Mouse (Mus musculus) midbrain, embryonic 16.5 days (tissue): Measurements from ENCODE around the gene Eef2. TPM values are rescaled to one million over a fixed set of nuclear protein-coding genes. Genes with fewer than 3 reads are reported as not detected.

Experiments used
- ATAC-seq: fragments of 200-750 bp; cut with Nextera tagmentation; 2 replicates; pipeline ENCODE4 v1.8.0; 2017; ENCODE audit warnings: moderate TSS enrichment
- H3K27ac ChIP-seq: fragments of 300-500 bp; sonication (generic); 2 replicates; pipeline ENCODE4 v1.5.1; 2014; ENCODE audit warnings: mild to moderate bottlenecking, low read length, mixed read lengths
- H3K27me3 ChIP-seq: fragments of 300-500 bp; sonication (generic); 2 replicates; pipeline ENCODE4 v1.6.1; 2014; ENCODE audit warnings: low read depth, low read length, mixed read lengths; ENCODE audit not compliant: control insufficient read depth, insufficient read depth
- H3K36me3 ChIP-seq: fragments of 300-500 bp; sonication (generic); 2 replicates; pipeline ENCODE4 v1.6.1; 2014; ENCODE audit warnings: mild to moderate bottlenecking, low read length, moderate library complexity, mixed read lengths; ENCODE audit not compliant: control insufficient read depth, insufficient read depth
- H3K4me1 ChIP-seq: fragments of 300-500 bp; sonication (generic); 2 replicates; pipeline ENCODE4 v1.6.1; 2014; ENCODE audit warnings: mild to moderate bottlenecking, low read length, mixed read lengths; ENCODE audit not compliant: control insufficient read depth, insufficient read depth
- H3K4me2 ChIP-seq: fragments of 300-500 bp; sonication (generic); 2 replicates; pipeline ENCODE4 v1.6.1; 2014; ENCODE audit warnings: mild to moderate bottlenecking, low read length, mixed read lengths
- H3K4me3 ChIP-seq: fragments of 300-500 bp; sonication (generic); 2 replicates; pipeline ENCODE4 v1.5.1; 2014; ENCODE audit warnings: low read depth, mild to moderate bottlenecking, low read length, moderate library complexity, mixed read lengths
- H3K9ac ChIP-seq: fragments of 300-500 bp; sonication (generic); 2 replicates; pipeline ENCODE4 v1.6.1; 2014; ENCODE audit warnings: low read depth, low read length, mixed read lengths
- H3K9me3 ChIP-seq: fragments of 300-500 bp; sonication (generic); replicated peaks from 2 replicates; pipeline ENCODE4 v1.6.1; 2014; ENCODE audit warnings: mild to moderate bottlenecking, low read length, mixed read lengths; ENCODE audit not compliant: control insufficient read depth, poor library complexity, severe bottlenecking
- WGBS: fragments of 180-500 bp; shearing (Covaris S2); extraction: QIAGEN DNeasy Blood & Tissue Kit; methylation state at CpG from one replicate; pipeline ENCODE4 v1.1.7; 2014; 5-methylcytosine and 5-hydroxymethylcytosine counted together
- polyA plus RNA-seq: library from polyadenylated mRNA; unstranded; fragments of >200 nt; fragmentation: Nextera tagmentation; extraction: Ambion mirVana; gene quantifications from 2 replicates; pipeline ENCODE4 v1.2.1, GENCODE M21; 2015

Gene Eef2
- polyA plus RNA-seq, 1 experiment from 2014 or later: 535 TPM

DNA sequence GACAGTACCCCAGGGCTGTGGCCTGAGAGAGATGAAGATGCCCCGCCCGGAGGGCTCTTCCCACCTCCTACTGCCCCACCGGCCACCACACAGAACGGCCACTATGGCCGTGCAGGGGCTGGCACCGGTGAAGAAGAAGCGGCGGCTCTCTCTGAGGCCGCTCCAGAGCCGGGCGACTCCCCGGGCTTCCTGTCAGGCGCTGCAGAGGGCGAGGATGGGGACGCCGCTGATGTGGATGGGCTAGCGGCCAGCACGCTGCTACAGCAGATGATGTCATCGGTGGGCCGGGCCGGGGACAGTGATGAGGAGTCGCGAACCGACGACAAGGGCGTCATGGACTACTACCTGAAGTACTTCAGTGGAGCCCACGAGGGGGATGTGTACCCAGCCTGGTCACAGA is 31.8 kb upstream of the Eef2 start:
- no peaks in the 10 kb centered on the region for H3K9me3 ChIP-seq
- H3K4me2 ChIP-seq: no peak overlapping the region
- no peak overlapping the region for H3K9ac ChIP-seq
- WGBS: 97% methylated on average over 26 of the region's 27 CpGs
- H3K4me3 ChIP-seq: no peak overlapping the region
- H3K27me3 ChIP-seq: no peaks in the 10 kb centered on the region
- ATAC-seq: no peak
- no peak overlapping the region for H3K27ac ChIP-seq
- H3K4me1 ChIP-seq: peaks cover 15% of the 10 kb centered on the region
- H3K36me3 ChIP-seq: peaks cover 52% of the 10 kb centered on the region

DNA sequence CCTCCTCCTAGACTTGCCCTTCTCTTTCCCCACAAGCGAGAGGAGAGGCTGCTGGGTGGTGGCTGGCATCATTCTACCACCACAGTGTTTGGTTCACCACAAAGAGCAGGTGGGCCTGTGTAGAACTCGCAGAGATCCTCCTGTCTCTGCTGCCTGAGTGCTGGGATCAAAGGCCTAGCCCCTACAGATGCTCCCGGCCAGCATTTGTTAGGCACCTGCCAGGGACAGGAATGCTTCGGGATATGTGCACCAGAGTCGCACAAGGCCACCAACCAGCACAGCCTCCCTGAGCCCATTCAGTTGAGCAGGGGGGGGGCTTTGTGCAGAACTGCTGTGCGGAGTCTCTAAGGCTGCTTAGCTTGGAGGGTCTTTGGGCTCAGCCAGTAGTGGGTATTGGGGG is 31.1 kb upstream of the Eef2 start:
- no peak for ATAC-seq
- no peak overlapping the region for H3K4me2 ChIP-seq
- WGBS: 95% methylated on average over 6 of the region's 6 CpGs
- no peak overlapping the region for H3K27ac ChIP-seq
- H3K9ac ChIP-seq: no peak overlapping the region
- H3K4me1 ChIP-seq: peaks cover 11% of the 10 kb centered on the region
- H3K4me3 ChIP-seq: no peak overlapping the region
- peaks cover 52% of the 10 kb centered on the region for H3K36me3 ChIP-seq
- no peaks in the 10 kb centered on the region for H3K27me3 ChIP-seq
- H3K9me3 ChIP-seq: no peaks in the 10 kb centered on the region

DNA sequence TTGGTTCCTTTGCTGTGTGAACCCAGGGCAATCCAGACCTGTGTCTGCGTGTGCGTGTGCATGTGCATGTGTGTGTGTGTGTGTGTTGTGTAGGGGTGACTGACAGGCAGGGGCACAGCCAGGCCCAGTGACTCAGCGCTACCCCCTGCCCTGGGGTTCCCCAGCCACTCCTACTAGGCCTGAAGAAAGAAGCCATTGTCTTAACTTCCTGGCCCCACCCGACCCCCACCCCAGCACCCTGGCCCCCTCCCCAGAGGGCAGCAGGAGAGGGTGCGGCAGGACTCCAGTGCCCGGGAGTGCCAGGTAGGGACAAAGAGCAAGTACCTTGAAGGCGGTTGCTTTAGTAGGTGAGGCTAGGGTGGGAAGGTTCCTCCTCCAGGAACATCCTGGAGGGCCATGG is 30.7 kb upstream of the Eef2 start:
- H3K4me2 ChIP-seq: no peak overlapping the region
- WGBS: 88% methylated on average over 7 of the region's 7 CpGs
- H3K27me3 ChIP-seq: no peaks in the 10 kb centered on the region
- H3K27ac ChIP-seq: no peak overlapping the region
- H3K4me1 ChIP-seq: peaks cover 7% of the 10 kb centered on the region
- ATAC-seq: no peak
- no peak overlapping the region for H3K9ac ChIP-seq
- no peaks in the 10 kb centered on the region for H3K9me3 ChIP-seq
- H3K4me3 ChIP-seq: no peak overlapping the region
- H3K36me3 ChIP-seq: peaks cover 52% of the 10 kb centered on the region

GRCm38 (mm10) chr10:81146296-81146695 is 30.1 kb upstream of the Eef2 start:
- no peaks in the 10 kb centered on the region for H3K27me3 ChIP-seq
- peaks cover 5% of the 10 kb centered on the region for H3K4me1 ChIP-seq
- H3K27ac ChIP-seq: no peak overlapping the region
- no peak overlapping the region for H3K4me3 ChIP-seq
- WGBS: 80% methylated on average over 2 of the region's 4 CpGs
- no peak overlapping the region for H3K9ac ChIP-seq
- ATAC-seq: no peak
- no peaks in the 10 kb centered on the region for H3K9me3 ChIP-seq
- H3K36me3 ChIP-seq: peaks cover 52% of the 10 kb centered on the region
- H3K4me2 ChIP-seq: no peak overlapping the region

- H3K27me3 ChIP-seq: no peaks in the 10 kb centered on the region
- no peak overlapping the region for H3K27ac ChIP-seq
- no peak overlapping the region for H3K9ac ChIP-seq
- no peak overlapping the region for H3K4me2 ChIP-seq
- H3K9me3 ChIP-seq: no peaks in the 10 kb centered on the region
- H3K4me1 ChIP-seq: no peaks in the 10 kb centered on the region
- 77% methylated on average over 6 of the region's 6 CpGs for WGBS
- ATAC-seq: no peak
- H3K4me3 ChIP-seq: no peak overlapping the region
- H3K36me3 ChIP-seq: peaks cover 56% of the 10 kb centered on the region
Measured at GRCm38 (mm10) chr10:81151261-81151660, 25.2 kb upstream of the Eef2 start.

DNA sequence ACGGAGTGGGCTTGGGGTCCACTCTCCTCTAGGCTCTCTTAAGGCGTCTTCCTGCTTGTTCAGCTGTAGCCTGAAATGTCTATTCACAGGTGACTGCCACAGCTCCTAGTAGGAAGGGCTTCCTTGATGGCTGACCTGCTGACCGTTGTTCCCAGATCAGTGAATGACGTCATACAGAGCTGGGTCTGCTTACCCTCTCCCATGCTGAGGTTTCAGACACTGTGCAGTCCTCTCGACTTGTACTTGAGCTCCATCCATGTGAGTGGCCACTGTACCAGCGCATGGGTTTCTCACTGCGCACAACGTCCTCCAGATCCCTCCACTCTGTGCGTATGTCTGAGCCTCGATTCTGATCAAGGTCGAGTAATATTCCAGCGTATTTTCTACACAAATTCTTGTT is 23.8 kb upstream of the Eef2 start:
- no peak overlapping the region for H3K4me3 ChIP-seq
- no peak overlapping the region for H3K4me2 ChIP-seq
- H3K4me1 ChIP-seq: no peaks in the 10 kb centered on the region
- no peak overlapping the region for H3K9ac ChIP-seq
- H3K27me3 ChIP-seq: no peaks in the 10 kb centered on the region
- H3K9me3 ChIP-seq: no peaks in the 10 kb centered on the region
- peaks cover 56% of the 10 kb centered on the region for H3K36me3 ChIP-seq
- no peak overlapping the region for H3K27ac ChIP-seq
- no peak for ATAC-seq
- 82% methylated on average over 12 of the region's 12 CpGs for WGBS

DNA sequence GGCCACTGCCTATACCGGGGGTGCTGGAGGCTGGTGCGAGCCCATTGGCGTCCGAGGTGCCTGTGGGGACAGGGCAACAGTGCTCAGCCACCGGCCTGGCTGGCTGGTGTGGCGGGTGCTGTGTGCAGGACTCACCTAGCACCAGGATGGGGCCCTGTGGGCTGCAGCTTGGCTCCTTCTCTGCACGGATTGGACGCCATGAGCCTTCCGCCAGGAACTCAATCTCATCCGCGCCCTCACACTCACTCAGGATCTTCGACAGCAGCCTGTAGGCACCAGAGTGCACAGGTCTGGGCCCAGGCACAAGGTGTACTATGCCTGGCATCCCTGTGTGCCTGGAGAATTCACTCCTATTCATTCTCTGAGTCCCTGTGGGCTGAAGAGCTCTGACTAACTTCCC is 22.1 kb upstream of the Eef2 start:
- H3K9me3 ChIP-seq: no peaks in the 10 kb centered on the region
- H3K4me2 ChIP-seq: no peak overlapping the region
- no peak overlapping the region for H3K4me3 ChIP-seq
- no peak overlapping the region for H3K9ac ChIP-seq
- no peaks in the 10 kb centered on the region for H3K27me3 ChIP-seq
- ATAC-seq: no peak
- peaks cover 45% of the 10 kb centered on the region for H3K36me3 ChIP-seq
- no peak overlapping the region for H3K27ac ChIP-seq
- no peaks in the 10 kb centered on the region for H3K4me1 ChIP-seq
- 95% methylated on average over 11 of the region's 12 CpGs for WGBS

GRCm38 (mm10) chr10:81154736-81155135 is 21.7 kb upstream of the Eef2 start:
- H3K4me2 ChIP-seq: no peak overlapping the region
- WGBS: 80% methylated on average over 6 of the region's 6 CpGs
- no peaks in the 10 kb centered on the region for H3K9me3 ChIP-seq
- ATAC-seq: no peak
- H3K4me3 ChIP-seq: no peak overlapping the region
- no peak overlapping the region for H3K9ac ChIP-seq
- H3K4me1 ChIP-seq: no peaks in the 10 kb centered on the region
- H3K36me3 ChIP-seq: peaks cover 43% of the 10 kb centered on the region
- no peak overlapping the region for H3K27ac ChIP-seq
- H3K27me3 ChIP-seq: no peaks in the 10 kb centered on the region

DNA sequence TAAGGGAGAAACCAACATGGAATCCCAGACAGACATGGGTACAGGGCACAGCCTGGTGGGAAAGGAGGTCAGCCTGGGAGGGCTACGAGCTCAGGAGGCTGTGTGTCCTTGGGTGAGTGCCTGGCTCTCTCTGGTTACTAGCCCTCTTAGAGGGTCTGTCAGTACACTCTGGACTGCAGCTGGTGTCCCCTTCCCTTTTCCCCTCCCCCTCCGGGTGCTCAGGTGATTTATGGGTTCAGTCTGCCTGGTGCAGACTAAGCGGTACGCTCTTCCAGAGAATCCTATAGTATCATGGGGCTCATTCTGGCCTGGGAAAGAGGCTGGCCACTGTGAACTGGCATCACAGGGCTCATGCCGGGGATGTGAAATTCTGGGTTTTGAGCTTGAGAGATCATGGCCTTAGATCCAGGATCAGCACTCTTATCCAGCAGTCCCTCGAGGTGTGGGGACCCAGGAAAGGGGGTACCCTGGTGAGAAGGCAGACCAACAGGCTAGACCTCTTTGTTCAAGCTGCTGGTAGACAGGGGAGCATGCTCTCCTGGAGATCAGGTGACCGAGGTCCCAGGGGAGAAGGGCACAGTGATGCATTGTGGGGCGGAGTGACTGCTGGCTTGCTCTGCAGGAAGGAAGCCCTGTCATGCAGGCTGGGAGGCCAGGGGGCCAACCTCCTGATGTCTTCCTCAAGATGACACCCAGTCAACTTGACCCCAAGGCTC is 14.7 kb upstream of the Eef2 start:
- Histone ChIP-seq H3K9me3 (no peaks in the 10 kb centered on the region), H3K27ac (no peak overlapping the region), H3K9ac (no peak overlapping the region), H3K4me3 (no peak overlapping the region), H3K4me2 (no peak overlapping the region), H3K36me3 (peaks cover 16% of the 10 kb centered on the region), H3K27me3 (no peaks in the 10 kb centered on the region), H3K4me1 (peaks cover 12% of the 10 kb centered on the region)
- ATAC-seq: no peak
- 88% methylated on average over 8 of the region's 8 CpGs for WGBS
